Mouse (Mus musculus) kidney, postnatal 10 days (tissue): Measurements from ENCODE around the gene Sap30l.
A peak's percentile ranks its signal among the peaks of the same experiment; 100 is the strongest.

Source experiments
- DNase-seq: peaks from one replicate; pipeline ENCODE4 v3.0.0; 2021; ENCODE audit warnings: mixed read lengths

The Sap30l gene

DNA sequence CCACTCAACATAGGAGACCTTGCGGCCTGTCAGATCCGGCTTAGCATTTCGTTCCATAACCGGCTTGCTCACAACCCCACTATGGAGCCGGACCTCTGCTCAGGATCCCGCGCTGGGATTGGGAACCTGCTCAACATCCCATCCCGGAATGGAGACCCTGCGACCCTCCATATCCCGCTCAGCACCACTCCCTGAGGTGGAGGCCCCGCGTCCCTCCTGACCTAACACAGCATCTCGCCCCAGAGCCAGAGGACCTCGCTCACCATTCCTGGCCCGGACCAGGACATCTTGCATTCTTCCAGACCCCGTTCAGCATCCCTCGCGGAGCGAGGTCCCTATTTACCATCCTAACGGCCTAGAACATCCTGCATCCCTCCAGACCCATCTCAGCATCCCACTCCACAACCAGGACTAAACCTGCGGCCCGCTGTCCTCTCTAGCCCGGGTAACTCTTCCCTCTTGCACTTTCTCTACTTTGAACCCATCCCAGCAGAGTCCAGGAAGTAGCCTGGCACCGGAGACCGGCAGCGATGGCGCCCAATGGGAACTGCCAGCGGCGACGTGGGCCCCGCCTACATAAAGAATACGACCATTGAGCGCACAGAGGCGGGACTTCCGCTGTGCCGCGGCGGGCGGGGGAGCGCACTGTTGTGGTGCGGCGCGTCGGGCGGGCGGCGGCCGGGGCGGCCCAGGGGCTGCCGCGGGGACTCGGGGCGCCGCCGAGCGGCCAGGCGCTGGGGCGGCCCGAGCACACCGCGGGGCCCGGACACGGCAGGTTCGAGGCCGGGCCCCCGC, at the start of gene Sap30l:
Gene Sap30l (plus strand): TSS at position 667 of the 795 bp plus-strand sequence.
- peak; percentile 99 for DNase-seq

DNA sequence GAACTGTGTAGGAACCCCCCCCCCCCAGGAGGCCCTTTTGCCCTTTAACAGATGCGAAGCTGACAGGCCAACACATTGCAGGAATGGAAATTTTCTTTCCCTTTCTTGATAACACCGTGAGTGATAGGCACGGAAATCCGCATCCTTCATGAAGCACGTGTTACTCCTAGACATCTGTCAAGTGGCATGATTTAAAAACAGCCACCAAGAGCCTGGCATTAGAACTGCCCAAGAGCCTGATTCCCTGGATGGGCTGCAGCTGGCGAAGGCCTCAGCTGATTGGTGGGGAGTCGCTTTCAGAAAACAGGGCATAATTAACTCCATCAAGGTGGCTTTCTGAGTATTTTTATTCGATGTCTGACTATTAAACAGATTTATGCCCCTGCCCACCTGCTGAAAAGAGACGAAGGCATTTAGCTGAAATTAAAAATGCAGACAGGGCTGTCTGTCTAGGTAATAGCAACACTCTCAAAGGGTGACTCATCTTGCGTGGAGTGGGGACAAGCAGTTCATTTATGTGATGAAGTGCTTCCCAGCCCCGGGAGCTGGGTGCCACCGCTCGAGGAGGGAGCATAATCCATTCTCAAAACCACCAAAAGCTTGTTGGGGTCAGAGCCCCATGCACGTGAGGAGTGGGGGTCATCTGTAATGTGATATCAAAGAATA, 47.8 kb upstream of the Sap30l start:
- no peak for DNase-seq

DNA sequence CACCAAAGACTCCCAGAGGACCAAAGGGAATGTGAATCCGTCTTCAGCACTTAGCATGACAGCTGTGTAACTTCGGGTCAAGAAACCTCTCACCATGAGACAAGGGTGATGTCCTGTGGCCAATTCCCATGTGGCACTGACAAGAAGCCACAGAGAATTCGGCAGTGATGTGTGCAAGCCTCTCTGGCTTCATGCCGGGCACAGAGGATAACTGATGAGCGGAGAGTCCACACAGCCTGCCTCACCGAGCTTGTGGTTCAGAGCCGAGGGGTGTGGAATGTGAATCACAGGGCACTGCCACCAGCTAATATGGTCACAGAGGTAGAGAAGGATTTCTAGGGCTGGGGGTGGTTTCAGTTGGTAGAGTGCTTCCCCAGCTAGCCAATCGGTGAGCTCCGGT, 42.8 kb upstream of the Sap30l start:
- no peak for DNase-seq

DNA sequence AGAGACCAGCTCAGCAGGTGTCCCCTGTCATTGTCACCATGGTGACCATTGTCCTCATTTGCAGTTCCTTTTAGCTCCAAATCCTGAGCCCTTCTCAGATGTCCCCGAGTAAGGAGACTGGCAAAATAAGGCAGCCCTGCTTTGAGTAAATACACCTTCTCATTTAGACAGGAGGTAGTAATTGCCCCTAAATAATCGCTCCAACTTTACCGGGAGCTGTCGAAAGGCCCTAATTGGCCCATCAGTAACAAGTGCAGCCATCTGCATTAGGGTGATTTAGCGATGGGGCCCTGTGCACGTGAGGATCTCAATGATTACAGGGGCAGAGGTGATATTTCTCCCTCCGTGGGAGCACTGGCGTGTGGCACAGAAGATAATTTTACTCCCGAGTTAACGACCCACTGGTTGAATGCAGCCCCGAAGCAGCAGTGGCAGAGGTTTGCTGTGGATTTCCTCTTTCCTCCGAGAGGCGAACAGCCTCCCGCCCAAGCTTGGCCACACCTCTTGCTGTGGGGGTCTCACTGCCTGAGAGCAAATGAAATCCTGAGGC, 40.9 kb upstream of the Sap30l start:
- DNase-seq: no peak

DNA sequence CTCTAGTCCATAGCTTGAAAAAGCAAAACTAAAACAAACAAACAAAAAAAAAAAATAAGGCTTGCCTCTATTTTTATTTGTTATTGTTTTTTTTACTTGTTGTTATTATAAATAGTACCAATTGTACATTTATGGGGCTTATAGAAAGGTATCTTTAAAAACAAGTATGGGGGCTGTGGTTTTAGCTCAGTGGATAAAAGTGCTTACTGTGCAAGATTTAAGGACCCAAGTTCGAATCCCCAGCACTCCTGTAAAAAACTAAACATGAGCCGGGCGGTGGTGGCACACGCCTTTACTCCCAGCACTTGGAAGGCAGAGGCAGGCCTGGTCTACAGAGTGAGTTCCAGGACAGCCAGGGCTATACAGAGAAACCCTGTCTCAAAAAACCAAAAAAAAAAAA, 40.1 kb upstream of the Sap30l start:
- no peak for DNase-seq

DNA sequence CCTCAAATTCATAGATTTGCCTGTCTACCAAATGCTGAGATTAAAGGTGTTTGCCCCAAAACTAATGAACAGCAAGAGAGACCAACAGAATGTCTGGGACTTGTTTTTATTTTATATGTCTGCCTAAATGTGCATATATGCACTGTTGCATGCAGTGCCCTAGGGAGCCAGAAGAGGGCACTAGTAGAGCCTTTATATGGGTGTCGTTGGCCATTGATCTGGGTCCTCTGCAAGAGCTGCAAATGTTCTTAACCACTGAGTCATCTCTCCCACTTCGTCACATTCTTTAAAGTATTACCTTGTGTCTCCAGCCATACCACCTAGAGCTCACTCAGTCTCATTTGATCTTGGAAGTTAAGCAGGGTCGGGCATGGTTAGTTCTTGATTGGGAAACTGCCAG, 37.3 kb upstream of the Sap30l start:
- DNase-seq: no peak

DNA sequence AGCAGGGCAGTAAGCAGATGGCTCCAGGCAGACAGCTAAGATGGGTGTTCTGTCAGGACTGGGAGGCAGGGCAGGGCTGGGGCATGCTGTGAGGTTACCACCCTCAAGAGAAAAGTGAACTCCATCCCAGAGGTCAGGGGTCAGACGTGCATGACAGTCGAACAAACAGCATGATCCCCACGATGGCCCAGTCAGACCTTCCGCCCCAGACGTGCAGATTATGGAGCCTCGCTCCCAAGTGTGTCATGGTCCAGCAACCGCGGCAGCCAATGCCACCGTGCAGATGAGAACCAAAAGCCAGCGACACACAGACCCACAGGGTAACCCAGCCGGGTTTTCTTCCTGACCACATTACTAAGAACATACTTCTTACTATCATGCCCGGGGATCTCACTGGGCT, 34.8 kb upstream of the Sap30l start:
- DNase-seq: no peak

DNA sequence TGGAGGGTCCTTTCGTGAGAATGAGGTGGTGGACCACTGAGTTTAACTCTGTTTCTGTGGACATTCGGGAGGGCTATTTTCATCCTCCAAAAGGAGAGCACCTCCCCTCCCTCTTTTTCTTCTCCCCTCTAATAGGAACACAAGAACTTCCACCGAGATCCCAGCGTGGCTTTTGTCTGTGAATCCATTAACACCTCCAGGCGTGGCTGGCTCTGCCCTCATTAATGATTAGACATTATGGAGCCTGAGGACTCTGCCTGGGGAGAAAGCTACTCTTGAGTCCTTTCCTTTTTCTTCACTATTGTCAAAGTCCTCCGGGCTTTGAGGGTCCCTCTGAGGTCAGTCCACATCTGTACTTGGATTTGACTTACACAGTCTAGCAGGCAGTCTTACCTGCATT, 34.3 kb upstream of the Sap30l start:
- DNase-seq: no peak

DNA sequence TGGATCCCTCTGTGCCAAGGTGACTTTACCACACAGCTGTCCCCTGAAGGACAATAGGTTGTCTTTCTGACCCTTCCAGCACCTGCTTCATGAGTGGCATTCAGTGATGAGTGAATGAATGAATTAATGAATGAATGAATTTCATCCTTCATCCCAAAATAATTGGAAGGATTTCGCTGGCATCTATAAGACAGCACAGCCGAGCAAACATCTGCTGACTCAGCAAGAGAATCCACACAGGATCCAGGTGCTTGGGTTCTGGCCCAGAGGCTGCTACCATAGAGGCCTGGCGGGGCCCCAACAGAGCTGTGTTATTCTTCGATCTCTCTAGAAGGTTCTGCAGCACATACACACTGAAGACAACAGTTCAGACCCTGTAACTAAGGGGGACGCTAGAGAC, 30.7 kb upstream of the Sap30l start:
- DNase-seq: no peak

DNA sequence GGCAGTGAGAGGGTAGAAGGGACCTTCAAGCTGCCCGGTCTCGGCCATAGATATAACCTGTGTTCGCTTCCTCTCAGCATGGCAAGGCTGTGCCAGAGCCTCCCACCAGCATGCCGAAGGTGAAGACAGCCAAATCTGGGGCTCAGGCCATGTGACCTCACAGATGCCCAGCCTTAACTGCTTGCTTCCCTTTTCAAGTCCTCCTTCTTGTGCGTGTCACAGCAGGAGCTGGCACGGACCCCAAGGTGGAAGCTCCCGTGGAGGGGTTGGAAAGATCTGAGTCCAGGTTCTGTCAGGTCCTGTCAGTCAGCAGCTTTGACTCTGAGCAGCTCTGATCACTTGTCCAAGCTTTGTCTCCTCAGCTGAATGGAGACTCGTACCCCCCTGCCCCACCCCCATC, 29.8 kb upstream of the Sap30l start:
- no peak for DNase-seq

DNA sequence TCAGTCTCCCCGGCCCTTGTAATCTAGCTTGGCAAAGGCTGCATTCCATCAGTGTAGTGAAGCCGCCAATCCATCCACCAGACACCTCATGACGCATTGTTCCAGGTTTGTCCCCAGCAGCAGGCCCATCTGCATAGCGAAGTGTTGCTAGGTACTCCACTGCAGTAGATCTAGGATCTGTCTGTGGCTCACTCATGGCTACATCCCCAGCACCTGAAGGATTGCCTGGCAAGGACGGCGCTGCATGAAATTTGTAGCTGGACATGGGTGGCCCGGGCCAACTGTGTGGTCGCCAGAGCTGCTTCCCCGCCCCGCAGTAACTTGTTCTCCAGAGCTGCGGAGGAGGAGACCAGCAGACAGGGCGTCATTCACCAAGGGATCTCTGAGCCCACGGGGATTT, 28.0 kb upstream of the Sap30l start:
- no peak for DNase-seq

DNA sequence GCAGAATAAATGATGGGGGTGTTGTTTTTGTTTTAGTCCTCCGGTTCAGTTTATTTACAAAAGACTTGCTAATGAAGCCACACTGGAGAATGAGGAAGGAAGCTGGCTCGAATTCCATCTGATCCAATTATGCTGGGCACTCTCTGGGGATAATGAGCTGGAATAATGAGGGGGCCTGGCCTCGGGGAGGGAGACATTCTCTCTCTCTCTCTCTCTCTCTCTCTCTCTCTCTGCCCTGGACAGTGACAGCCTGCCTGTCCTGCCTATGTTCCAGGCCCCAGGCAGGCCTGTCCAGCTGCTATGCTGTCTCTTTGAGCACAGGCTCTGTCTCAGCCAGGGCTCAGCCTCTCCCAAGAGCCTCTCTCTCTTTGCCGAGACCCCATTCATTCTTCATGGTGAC, 27.5 kb upstream of the Sap30l start:
- DNase-seq: no peak

DNA sequence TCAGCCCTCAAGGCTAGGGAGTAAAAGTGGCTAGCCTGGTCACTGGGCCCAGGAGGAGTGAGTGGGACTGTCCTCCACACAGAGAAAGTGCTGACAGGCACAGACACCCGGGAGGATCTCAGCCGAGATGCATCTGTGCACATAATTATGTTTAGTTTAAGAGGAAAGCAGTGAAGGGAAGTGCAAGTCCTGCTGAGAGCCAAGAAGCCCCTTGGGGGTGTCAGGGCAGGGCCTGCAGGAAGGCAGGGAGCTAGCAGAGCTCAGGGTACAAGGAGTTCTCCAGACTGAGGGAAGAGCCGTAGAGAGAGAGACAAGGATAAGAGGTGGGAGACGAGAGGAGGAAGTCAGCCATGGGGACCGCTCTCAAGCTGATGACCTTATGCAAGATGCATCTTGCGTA, 25.6 kb upstream of the Sap30l start:
- DNase-seq: no peak

DNA sequence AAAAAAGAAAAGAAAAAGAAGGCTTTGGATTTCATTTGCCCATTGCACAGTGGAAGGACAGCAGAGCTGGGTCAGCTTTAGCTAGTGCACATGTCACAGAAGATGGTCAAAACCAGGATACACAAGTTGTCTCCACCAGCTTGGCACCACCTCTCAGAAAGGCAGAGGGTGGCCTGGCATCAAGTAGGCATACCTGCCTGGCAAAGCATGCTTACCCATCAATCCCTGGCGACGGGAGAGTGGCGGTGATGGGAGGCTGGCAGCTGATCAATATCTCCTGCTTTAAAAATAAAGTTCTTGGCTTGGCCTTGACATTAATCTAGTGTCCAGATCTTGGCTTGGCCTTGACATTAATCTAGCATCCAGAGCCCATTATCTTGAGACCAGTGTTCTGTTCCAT, 24.9 kb upstream of the Sap30l start:
- no peak for DNase-seq

DNA sequence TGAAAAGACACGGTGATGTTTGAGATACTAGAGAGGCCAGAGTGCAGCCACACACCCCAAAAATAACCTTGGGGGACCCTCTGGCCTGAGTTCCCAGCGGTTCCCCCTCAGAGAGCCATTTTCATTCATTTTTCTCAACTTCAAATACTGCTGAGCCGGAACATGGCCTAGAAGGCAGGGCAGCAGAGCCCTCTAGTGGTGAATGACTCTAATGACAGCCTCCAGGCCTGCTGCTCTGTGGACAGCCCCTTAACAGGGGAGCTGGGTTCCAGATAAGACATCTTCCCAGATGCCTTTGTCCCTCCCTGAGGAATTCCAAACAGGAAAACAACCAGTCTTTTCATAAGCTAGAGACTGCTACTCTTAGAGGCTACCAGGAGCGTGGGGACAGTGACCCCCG, 23.1 kb upstream of the Sap30l start:
- DNase-seq: peak; percentile 69

DNA sequence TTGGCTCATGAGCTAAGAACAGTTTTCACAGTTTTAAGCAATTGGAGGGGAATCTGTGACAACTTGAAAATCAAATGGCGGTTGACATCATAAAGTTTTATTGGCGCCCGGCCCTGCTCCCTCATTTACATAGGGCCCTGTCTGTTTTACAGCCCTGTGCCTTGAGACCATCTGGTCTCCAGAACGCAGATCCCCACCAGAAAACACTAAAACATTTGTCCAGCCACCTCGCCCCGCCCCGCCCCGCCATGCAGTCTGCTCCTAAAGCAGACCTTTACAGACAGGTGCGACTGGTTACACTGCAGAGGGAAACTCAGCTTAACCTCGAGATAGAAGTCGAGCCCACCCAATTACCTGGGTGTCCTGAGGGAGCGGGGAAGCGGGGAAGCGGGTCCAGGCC, 21.6 kb upstream of the Sap30l start:
- DNase-seq: no peak

DNA sequence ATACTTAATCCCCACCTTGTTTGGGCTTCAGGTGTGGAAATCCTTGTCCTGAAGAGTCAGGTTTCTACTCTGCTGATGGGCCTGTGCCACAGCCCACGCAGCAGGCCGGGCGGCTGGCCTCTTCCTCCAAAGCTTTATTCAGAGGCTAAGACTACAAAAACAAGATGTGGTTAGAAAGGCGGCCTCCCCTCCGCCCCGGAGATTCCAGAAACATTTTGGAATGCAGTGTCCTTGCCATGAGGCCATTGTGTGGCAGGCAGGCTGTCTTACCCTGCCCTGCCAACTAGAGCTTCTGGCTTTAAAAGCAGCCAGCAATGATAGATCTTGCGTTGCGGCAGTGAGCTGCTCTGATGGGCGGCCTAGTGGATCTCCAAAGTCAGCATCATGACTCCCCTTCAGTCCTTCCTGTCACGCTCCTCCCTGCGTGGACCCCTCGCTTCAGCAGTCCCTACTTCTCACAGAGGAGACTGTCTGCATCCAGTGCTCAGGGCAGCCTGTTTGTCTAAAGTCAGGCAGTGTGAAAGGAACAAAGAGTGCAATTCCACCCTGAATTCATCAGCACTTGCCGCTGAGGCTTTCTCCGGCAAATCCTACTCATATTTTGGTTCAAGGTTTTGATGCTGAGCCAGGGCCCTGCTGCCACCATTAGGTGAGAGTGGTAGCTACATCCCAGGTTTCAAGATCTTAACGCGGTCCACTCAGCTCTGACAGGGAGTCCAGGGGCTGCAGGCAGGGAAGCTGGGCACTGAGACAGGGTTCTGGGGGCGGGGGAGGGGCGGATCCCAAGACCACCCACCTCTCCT, 14.6 kb upstream of the Sap30l start:
- peak; percentile 52 for DNase-seq

DNA sequence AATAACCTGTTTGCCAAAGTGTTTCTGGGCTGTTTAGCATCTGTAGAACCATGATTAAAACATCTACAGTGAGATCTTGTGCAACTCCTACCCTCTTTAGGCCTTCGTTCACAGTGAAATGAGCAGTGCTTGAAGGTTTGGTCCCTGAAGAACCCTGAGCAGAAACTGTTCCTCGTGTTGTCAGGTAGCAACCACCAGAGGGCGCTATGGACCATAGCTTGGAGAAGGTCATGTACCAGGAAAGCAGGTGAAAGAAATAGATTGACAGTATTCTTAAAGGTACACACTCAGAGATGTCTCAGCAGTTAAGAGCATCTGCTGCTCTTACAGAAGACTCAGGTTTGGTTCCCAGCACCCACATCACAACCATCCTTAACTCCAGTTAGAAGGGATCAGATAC, 13.5 kb upstream of the Sap30l start:
- peak; percentile 46 for DNase-seq

DNA sequence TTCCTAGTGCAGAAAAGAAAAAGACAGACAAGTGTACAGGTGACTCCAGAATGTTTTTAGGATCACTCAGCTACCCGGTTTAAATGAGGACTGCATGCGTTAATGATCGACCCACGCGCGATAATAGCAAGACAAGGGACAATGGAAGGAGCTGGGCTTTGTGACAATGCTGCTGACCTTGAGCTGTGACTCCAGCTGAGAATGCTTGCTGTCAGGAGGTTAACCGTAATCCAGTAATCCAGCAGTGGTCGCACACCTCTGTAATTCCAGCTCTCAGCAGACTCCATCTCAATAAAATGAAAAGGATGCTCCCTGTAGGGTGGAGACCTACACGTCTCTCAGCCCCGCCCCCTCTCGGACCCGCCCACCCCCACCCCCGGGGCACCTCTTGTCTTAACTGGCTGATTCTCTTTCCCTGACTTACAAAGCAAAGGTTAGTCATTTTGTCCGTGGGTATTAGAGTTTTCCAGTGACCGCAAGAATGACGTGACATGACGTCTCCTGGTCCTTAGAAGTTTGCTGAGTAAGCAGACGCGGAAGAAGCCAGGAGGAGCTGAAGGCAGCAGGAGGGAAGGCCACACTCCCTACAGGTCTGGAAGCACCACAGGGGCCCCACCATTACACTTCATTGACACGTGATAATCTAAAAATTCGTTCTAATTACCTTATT, 10.4 kb upstream of the Sap30l start:
- DNase-seq: no peak

DNA sequence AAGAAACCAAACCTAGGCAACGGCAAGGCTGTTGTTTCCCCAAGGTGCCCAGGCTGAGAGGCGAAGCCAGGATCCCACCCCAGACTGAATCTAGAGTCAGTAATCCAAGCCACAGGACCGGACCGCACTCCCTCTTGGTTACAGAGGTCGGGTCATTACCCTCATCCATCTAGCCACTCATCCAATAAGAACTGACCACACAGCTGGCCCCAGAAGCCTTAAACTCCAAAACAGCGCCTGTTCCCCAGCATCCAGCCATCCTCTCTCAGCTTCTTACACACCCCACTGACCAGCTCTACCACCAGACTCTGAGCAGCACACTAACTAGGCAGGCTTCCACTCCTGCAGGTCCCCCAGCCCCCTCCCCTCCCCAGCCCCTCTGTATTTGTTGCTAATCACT, 6.4 kb upstream of the Sap30l start:
- no peak for DNase-seq

DNA sequence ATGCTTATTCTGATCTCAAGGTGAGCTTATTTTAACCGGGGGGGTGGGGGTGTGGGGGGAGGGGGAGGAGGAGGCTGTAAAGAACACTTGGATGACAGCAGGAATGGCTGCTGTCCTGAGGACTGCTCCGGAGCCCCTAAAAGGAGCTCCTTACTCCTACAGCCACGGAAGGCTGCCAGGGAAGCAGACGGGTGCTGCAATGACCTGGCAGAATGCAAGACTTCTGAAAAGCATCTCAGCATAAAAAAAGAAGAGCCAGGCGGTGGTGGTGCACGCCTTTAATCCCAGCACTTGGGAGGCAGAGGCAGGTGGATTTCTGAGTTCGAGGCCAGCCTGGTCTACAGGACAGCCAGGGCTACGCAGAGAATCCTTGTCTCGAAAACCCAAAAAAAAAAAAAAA, 3.6 kb upstream of the Sap30l start:
- DNase-seq: no peak

DNA sequence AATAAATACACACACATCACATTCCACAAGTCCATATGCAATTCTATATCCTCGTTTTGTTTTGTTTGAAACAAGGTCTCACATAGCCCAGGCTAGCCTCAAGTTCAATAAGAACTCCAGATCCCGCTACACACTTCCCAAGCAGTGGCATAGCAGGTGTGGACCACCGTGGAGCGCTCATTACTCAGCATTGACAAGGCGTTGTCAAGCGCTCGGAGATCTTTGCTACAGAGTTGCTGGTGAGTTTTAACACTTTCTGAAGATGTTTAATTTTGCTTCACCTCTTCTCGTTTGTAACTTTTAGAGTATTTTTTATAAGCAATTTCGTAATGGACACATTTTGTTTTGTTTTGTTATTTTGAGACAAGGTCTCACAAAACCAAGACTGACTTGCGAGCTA, 2.0 kb upstream of the Sap30l start:
- DNase-seq: no peak
